Mouse (Mus musculus) forebrain, postnatal 0 days (tissue): ENCODE measurements around the gene Kctd7. TPM values are rescaled to one million over a fixed set of nuclear protein-coding genes. Genes with fewer than 3 reads are reported as not detected.

Experiments used
- ATAC-seq: fragments of 200-750 bp; cut with Nextera tagmentation; 2 replicates; pipeline ENCODE4 v1.8.0; 2017; ENCODE audit warnings: mild to moderate bottlenecking, moderate library complexity
- DNase-seq: peaks from one replicate; pipeline ENCODE4 v3.0.0-alpha.2; 2015
- H3K27ac ChIP-seq: fragments of 300-500 bp; sonication (generic); 2 replicates; pipeline ENCODE4 v1.5.1; 2014; ENCODE audit warnings: low read depth, mild to moderate bottlenecking, antibody characterized with exemption, low read length, moderate library complexity, mixed read lengths
- H3K27me3 ChIP-seq: fragments of 300-500 bp; sonication (generic); 2 replicates; pipeline ENCODE4 v1.6.1; 2014; ENCODE audit warnings: mild to moderate bottlenecking, low read length, mixed read lengths; ENCODE audit not compliant: insufficient read depth
- H3K36me3 ChIP-seq: fragments of 300-500 bp; sonication (generic); 2 replicates; pipeline ENCODE4 v1.6.1; 2014; ENCODE audit warnings: mild to moderate bottlenecking, moderate library complexity; ENCODE audit not compliant: insufficient read depth
- H3K4me1 ChIP-seq: fragments of 300-500 bp; sonication (generic); 2 replicates; pipeline ENCODE4 v1.6.1; 2014; ENCODE audit warnings: antibody characterized with exemption; ENCODE audit not compliant: insufficient read depth
- H3K4me2 ChIP-seq: fragments of 300-500 bp; sonication (generic); 2 replicates; pipeline ENCODE4 v1.6.1; 2014; ENCODE audit warnings: low read depth, mild to moderate bottlenecking, moderate library complexity
- H3K4me3 ChIP-seq: fragments of 300-500 bp; sonication (generic); 2 replicates; pipeline ENCODE4 v1.5.1; 2014; ENCODE audit warnings: low read depth, low read length, mixed read lengths
- H3K9ac ChIP-seq: fragments of 300-500 bp; sonication (generic); 2 replicates; pipeline ENCODE4 v1.6.1; 2014; ENCODE audit warnings: mild to moderate bottlenecking
- H3K9me3 ChIP-seq: fragments of 300-500 bp; sonication (generic); 2 replicates; pipeline ENCODE4 v1.6.1; 2016; ENCODE audit warnings: low read length
- CTCF ChIP-seq: sonication (generic); IDR thresholded peaks from 2 replicates; pipeline ENCODE4 v1.5.1; 2016; ENCODE audit warnings: antibody characterized with exemption, control low read depth, low read depth
- WGBS: fragments of 180-500 bp; shearing (Covaris S2); extraction: QIAGEN DNeasy Blood & Tissue Kit; methylation state at CpG from one replicate; pipeline ENCODE4 v1.1.7; 2014; 5-methylcytosine and 5-hydroxymethylcytosine counted together
- polyA plus RNA-seq: library from polyadenylated mRNA; unstranded; fragments of >200 nt; fragmentation: Nextera tagmentation; extraction: Ambion mirVana; gene quantifications from 2 replicates; pipeline ENCODE4 v1.2.1, GENCODE M21; 2015
- total RNA-seq: library from RNA; depleted of rRNA; stranded (reverse); fragments of >200 nt; gene quantifications from 2 replicates; pipeline ENCODE4 v1.2.3, GENCODE M21; 2014

Gene Kctd7
- total and polyA plus RNA-seq, 2 experiments from 2014 or later, result 10.7 to 22.4 TPM

- Histone ChIP-seq H3K36me3 (0 out of 2 replicates have a peak, but pooled peaks cover 9% of the 10 kb centered on the region), H3K9ac (no peak overlapping the region), H3K4me3 (no peak overlapping the region), H3K9me3 (no peaks in the 10 kb centered on the region), H3K27ac (no peak overlapping the region), H3K4me1 (no peaks in the 10 kb centered on the region), H3K4me2 (no peak overlapping the region), H3K27me3 (0 out of 2 replicates have a peak, but pooled peaks cover 3% of the 10 kb centered on the region)
- DNase-seq (no peak), ATAC-seq (no peak)
- WGBS, result 63% methylated on average over 7 of the region's 7 CpGs
- TF ChIP-seq CTCF, result no peak
These were observed 15.1 kb downstream of the Kctd7 start for GRCm38 (mm10) chr5:130159761-130160201.

DNA sequence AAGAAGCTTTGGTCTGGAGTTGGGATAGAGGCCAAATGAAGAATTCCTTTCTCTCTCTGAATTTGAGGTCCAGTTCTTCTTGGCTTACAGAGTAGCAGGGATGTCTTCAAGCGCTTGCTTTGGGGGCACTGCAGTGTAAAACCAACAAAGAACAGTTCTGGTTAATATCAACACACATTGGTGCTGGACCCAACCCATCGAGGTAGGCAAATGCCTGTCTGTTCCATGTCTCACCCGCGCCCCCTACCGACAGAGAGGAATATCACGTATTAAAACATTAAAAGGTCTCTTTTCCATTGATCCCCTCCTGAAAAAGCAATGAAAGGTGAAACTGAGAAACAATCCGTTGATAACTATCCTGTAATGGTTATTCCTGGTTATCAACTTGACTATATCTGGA lies 19.0 kb downstream of the Kctd7 start:
- no peaks in the 10 kb centered on the region for H3K9me3 ChIP-seq
- no peak overlapping the region for H3K27ac ChIP-seq
- WGBS, result 4% methylated on average over 7 of the region's 7 CpGs
- no peaks in the 10 kb centered on the region for H3K36me3 ChIP-seq
- peak; percentile 76 for TF ChIP-seq CTCF
- no peak overlapping the region for H3K9ac ChIP-seq
- DNase-seq (peak; percentile 58), ATAC-seq (no peak)
- no peak overlapping the region for H3K4me2 ChIP-seq
- H3K4me3 ChIP-seq, result no peak overlapping the region
- 0 out of 2 replicates have a peak, but pooled peaks cover 4% of the 10 kb centered on the region for H3K27me3 ChIP-seq
- H3K4me1 ChIP-seq, result no peaks in the 10 kb centered on the region

GRCm38 (mm10) chr5:130165213-130165612 lies 20.6 kb downstream of the Kctd7 start:
- WGBS, result 70% methylated on average over 4 of the region's 4 CpGs
- Histone ChIP-seq H3K4me1 (no peaks in the 10 kb centered on the region), H3K4me2 (no peak overlapping the region), H3K27ac (no peak overlapping the region), H3K27me3 (0 out of 2 replicates have a peak, but pooled peaks cover 4% of the 10 kb centered on the region), H3K9me3 (no peaks in the 10 kb centered on the region), H3K9ac (no peak overlapping the region), H3K36me3 (no peaks in the 10 kb centered on the region), H3K4me3 (no peak overlapping the region)
- DNase-seq (no peak), ATAC-seq (no peak)
- no peak for TF ChIP-seq CTCF

DNA sequence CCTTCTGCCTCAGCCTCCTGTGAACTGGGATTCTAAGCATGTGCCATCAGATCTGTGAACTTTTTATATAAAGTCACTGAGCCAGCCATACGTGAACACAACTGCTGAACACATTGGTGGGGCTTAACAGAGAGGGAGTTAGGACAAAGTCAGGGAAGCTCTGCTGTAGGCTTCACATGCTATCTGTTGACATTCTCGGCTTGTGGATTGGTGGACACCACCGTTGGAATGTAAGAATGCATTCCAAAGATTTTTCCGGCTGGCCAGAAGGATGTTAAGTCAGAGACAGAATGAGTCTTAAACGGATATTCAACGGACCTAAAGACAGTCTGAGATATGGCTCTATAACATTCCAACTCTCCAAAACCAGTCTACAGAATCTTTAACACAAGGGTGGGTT lies 24.4 kb downstream of the Kctd7 start:
- H3K4me2 ChIP-seq, result no peak overlapping the region

DNA sequence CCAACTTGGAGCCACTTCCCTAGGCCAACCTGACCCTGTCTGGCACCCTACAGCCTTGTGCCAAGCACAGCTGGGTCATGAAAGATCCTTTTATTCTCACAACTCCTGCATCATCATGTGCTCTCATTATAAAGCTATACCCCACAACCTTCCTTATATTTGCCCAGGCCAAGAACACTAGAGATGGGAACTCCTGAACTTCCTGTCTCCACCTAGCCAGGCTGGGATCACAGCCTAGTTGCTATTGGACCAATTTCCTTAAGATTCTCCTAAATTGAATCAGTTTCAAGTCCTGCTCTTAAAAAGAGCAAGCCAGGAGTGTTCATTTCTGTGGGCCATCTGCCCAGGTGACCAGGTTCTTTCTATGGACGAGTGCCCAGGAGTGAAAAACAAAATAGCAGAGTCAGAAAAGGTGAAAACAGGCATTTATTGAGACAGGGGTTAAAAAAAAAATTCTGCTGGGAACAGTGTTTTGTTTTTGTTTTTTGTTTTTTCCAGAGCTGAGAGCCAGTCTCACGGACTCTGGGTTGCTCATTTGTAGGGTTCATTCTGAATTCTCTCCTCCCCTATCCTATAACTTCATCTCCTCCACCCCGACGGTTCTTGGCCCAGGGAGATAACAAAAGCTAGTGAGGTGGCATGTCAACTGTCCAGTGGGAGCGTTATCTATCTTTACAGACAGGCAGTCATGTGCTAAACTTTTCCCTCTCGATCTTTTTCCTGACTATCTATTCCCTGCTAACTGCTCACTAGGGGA lies 26.2 kb downstream of the Kctd7 start:
- ATAC-seq, result 0 out of 2 replicates have a peak, but pooled peaks have one; percentile 1
- Histone ChIP-seq H3K36me3 (no peaks in the 10 kb centered on the region), H3K9me3 (no peaks in the 10 kb centered on the region), H3K4me3 (peak overlapping the region; percentile 89), H3K4me1 (peaks cover 14% of the 10 kb centered on the region), H3K27ac (peak overlapping the region; percentile 89), H3K9ac (peak overlapping the region; percentile 87), H3K27me3 (no peaks in the 10 kb centered on the region), H3K4me2 (peak overlapping the region; percentile 83)
- no peak for TF ChIP-seq CTCF
- 12% methylated on average over 6 of the region's 6 CpGs for WGBS
- no peak for DNase-seq

More for the DNA sequence above, 24.4 kb downstream of the Kctd7 start:
- WGBS, result 73% methylated on average over 6 of the region's 6 CpGs
- no peak for TF ChIP-seq CTCF
- Histone ChIP-seq H3K27me3 (0 out of 2 replicates have a peak, but pooled peaks cover 4% of the 10 kb centered on the region), H3K4me1 (peaks cover 14% of the 10 kb centered on the region), H3K9me3 (no peaks in the 10 kb centered on the region), H3K4me3 (no peak overlapping the region), H3K36me3 (no peaks in the 10 kb centered on the region), H3K9ac (no peak overlapping the region), H3K27ac (no peak overlapping the region)
- no peak for DNase-seq
- ATAC-seq, result no peak

- 7% methylated on average over 52 of the region's 62 CpGs for WGBS
- Histone ChIP-seq H3K4me2 (peak within 1 kb of the TSS; percentile 83), H3K36me3 (no peaks in the 10 kb centered on the region), H3K4me1 (peaks cover 14% of the 10 kb centered on the region), H3K9me3 (no peaks in the 10 kb centered on the region), H3K27me3 (no peaks in the 10 kb centered on the region), H3K4me3 (peak within 1 kb of the TSS; percentile 89), H3K9ac (peak within 1 kb of the TSS; percentile 87), H3K27ac (peak within 1 kb of the TSS; percentile 89)
- no peak for TF ChIP-seq CTCF
- DNase-seq, result peak; percentile 94
- peak; percentile 98 for ATAC-seq
These were observed 26.8 kb downstream of the Kctd7 start, which contains the start of gene Rabgef1 for GRCm38 (mm10) chr5:130171423-130171954. Gene Rabgef1, plus strand, starts transcription at chr5:130171798.
